Mouse (Mus musculus) liver, embryonic 16.5 days (tissue): ENCODE measurements at regions not wholly inside any gene's neighbourhood (a gene's known extent, or its start where the extent isn't known, plus 50 kb on each side); places are given as distances from the start of the nearest gene placed in this dataset.

Source experiments
- ATAC-seq: fragments of 200-750 bp; cut with Nextera tagmentation; 2 replicates; pipeline ENCODE4 v1.8.0; 2017; ENCODE audit warnings: low read depth, mild to moderate bottlenecking, moderate number of reproducible peaks, moderate library complexity
- H3K27ac ChIP-seq: fragments of 300-500 bp; sonication (generic); 2 replicates; pipeline ENCODE4 v1.5.1; 2014; ENCODE audit warnings: mild to moderate bottlenecking, low read length
- H3K27me3 ChIP-seq: fragments of 300-500 bp; sonication (generic); 2 replicates; pipeline ENCODE4 v1.6.1; 2014; ENCODE audit warnings: low read depth, low read length, mixed read lengths; ENCODE audit not compliant: control insufficient read depth, insufficient read depth
- H3K36me3 ChIP-seq: fragments of 300-500 bp; sonication (generic); 2 replicates; pipeline ENCODE4 v1.6.1; 2014; ENCODE audit warnings: mild to moderate bottlenecking; ENCODE audit not compliant: control insufficient read depth, insufficient read depth
- H3K4me1 ChIP-seq: fragments of 300-500 bp; sonication (generic); 2 replicates; pipeline ENCODE4 v1.6.1; 2014; ENCODE audit warnings: low read depth, low read length, mixed read lengths; ENCODE audit not compliant: control insufficient read depth
- H3K4me2 ChIP-seq: fragments of 300-500 bp; sonication (generic); 2 replicates; pipeline ENCODE4 v1.6.1; 2014; ENCODE audit warnings: low read depth, low read length, mixed read lengths
- H3K4me3 ChIP-seq: fragments of 300-500 bp; sonication (generic); 2 replicates; pipeline ENCODE4 v1.5.1; 2014; ENCODE audit warnings: low read depth, mild to moderate bottlenecking, low read length
- H3K9ac ChIP-seq: fragments of 300-500 bp; sonication (generic); 2 replicates; pipeline ENCODE4 v1.6.1; 2014; ENCODE audit warnings: low read depth, low read length
- H3K9me3 ChIP-seq: fragments of 300-500 bp; sonication (generic); replicated peaks from 2 replicates; pipeline ENCODE4 v1.6.1; 2016; ENCODE audit warnings: low read length; ENCODE audit not compliant: control insufficient read depth
- WGBS: fragments of 180-500 bp; shearing (Covaris S2); extraction: QIAGEN DNeasy Blood & Tissue Kit; methylation state at CpG from one replicate; pipeline ENCODE4 v1.1.7; 2014; ENCODE audit not compliant: insufficient replicate concordance; 5-methylcytosine and 5-hydroxymethylcytosine counted together

GRCm38 (mm10) chr2:72557161-72557560 lies 81.2 kb downstream of the Cdca7 start:
- Histone ChIP-seq H3K4me1 (no peaks in the 10 kb centered on the region), H3K27ac (no peak overlapping the region), H3K27me3 (no peaks in the 10 kb centered on the region), H3K36me3 (no peaks in the 10 kb centered on the region), H3K9ac (no peak overlapping the region), H3K9me3 (no peaks in the 10 kb centered on the region), H3K4me3 (no peak overlapping the region), H3K4me2 (no peak overlapping the region)
- 47% methylated on average over 3 of the region's 3 CpGs for WGBS
- no peak for ATAC-seq

- Histone ChIP-seq H3K9ac (no peak overlapping the region), H3K4me2 (no peak overlapping the region), H3K27ac (no peak overlapping the region), H3K36me3 (no peaks in the 10 kb centered on the region), H3K4me3 (no peak overlapping the region), H3K27me3 (no peaks in the 10 kb centered on the region), H3K9me3 (no peaks in the 10 kb centered on the region), H3K4me1 (no peaks in the 10 kb centered on the region)
- ATAC-seq, result no peak
- 67% methylated on average over 9 of the region's 9 CpGs for WGBS
These were observed 81.8 kb downstream of the Cdca7 start for GRCm38 (mm10) chr2:72557565-72558260.

GRCm38 (mm10) chr2:72561383-72561782 lies 85.4 kb downstream of the Cdca7 start:
- no peaks in the 10 kb centered on the region for H3K4me1 ChIP-seq
- H3K4me3 ChIP-seq, result no peak overlapping the region
- no peaks in the 10 kb centered on the region for H3K36me3 ChIP-seq
- 73% methylated on average over 5 of the region's 5 CpGs for WGBS
- no peak overlapping the region for H3K27ac ChIP-seq
- H3K9me3 ChIP-seq, result no peaks in the 10 kb centered on the region
- no peak overlapping the region for H3K9ac ChIP-seq
- H3K27me3 ChIP-seq, result no peaks in the 10 kb centered on the region
- no peak overlapping the region for H3K4me2 ChIP-seq
- no peak for ATAC-seq

GRCm38 (mm10) chr2:72578322-72578721 lies 102.4 kb downstream of the Cdca7 start:
- Histone ChIP-seq H3K27ac (no peak overlapping the region), H3K9ac (no peak overlapping the region), H3K36me3 (no peaks in the 10 kb centered on the region), H3K4me3 (no peak overlapping the region), H3K9me3 (no peaks in the 10 kb centered on the region), H3K27me3 (no peaks in the 10 kb centered on the region), H3K4me1 (no peaks in the 10 kb centered on the region), H3K4me2 (no peak overlapping the region)
- ATAC-seq, result no peak
- 16% methylated on average over 1 of the region's 1 CpGs for WGBS

- 56% methylated on average over 6 of the region's 6 CpGs for WGBS
- Histone ChIP-seq H3K4me1 (no peaks in the 10 kb centered on the region), H3K36me3 (no peaks in the 10 kb centered on the region), H3K4me3 (no peak overlapping the region), H3K27ac (no peak overlapping the region), H3K9me3 (no peaks in the 10 kb centered on the region), H3K9ac (no peak overlapping the region), H3K27me3 (no peaks in the 10 kb centered on the region), H3K4me2 (no peak overlapping the region)
- ATAC-seq, result no peak
These were observed 105.2 kb downstream of the Cdca7 start for GRCm38 (mm10) chr2:72581136-72581535.

- ATAC-seq, result no peak
These were observed 112.9 kb downstream of the Cdca7 start for GRCm38 (mm10) chr2:72588814-72589213.

GRCm38 (mm10) chr2:72592011-72592410 lies 116.1 kb downstream of the Cdca7 start:
- Histone ChIP-seq H3K27ac (no peak overlapping the region), H3K36me3 (no peaks in the 10 kb centered on the region), H3K9me3 (no peaks in the 10 kb centered on the region), H3K4me1 (no peaks in the 10 kb centered on the region), H3K9ac (no peak overlapping the region), H3K4me3 (no peak overlapping the region), H3K4me2 (no peak overlapping the region), H3K27me3 (no peaks in the 10 kb centered on the region)
- 51% methylated on average over 3 of the region's 3 CpGs for WGBS
- no peak for ATAC-seq

More at GRCm38 (mm10) chr2:72588814-72589213, 112.9 kb downstream of the Cdca7 start:
- H3K27me3 ChIP-seq, result no peaks in the 10 kb centered on the region
- H3K9me3 ChIP-seq, result no peaks in the 10 kb centered on the region
- 33% methylated on average over 7 of the region's 7 CpGs for WGBS
- H3K27ac ChIP-seq, result no peak overlapping the region
- no peaks in the 10 kb centered on the region for H3K4me1 ChIP-seq
- H3K36me3 ChIP-seq, result no peaks in the 10 kb centered on the region
- no peak overlapping the region for H3K4me2 ChIP-seq
- H3K9ac ChIP-seq, result no peak overlapping the region
- no peak overlapping the region for H3K4me3 ChIP-seq

GRCm38 (mm10) chr2:72596994-72597925 lies 121.3 kb downstream of the Cdca7 start:
- no peaks in the 10 kb centered on the region for H3K36me3 ChIP-seq
- no peak overlapping the region for H3K27ac ChIP-seq
- no peak for ATAC-seq
- 60% methylated on average over 14 of the region's 14 CpGs for WGBS
- no peaks in the 10 kb centered on the region for H3K27me3 ChIP-seq
- H3K9ac ChIP-seq, result no peak overlapping the region
- H3K4me3 ChIP-seq, result no peak overlapping the region
- no peaks in the 10 kb centered on the region for H3K9me3 ChIP-seq
- no peaks in the 10 kb centered on the region for H3K4me1 ChIP-seq
- H3K4me2 ChIP-seq, result no peak overlapping the region

GRCm38 (mm10) chr2:72597941-72598340 lies 122.0 kb downstream of the Cdca7 start:
- no peak overlapping the region for H3K4me3 ChIP-seq
- no peak overlapping the region for H3K9ac ChIP-seq
- no peaks in the 10 kb centered on the region for H3K4me1 ChIP-seq
- WGBS, result 66% methylated on average over 9 of the region's 9 CpGs
- H3K27me3 ChIP-seq, result no peaks in the 10 kb centered on the region
- H3K9me3 ChIP-seq, result no peaks in the 10 kb centered on the region
- no peak overlapping the region for H3K4me2 ChIP-seq
- ATAC-seq, result no peak
- no peak overlapping the region for H3K27ac ChIP-seq
- H3K36me3 ChIP-seq, result no peaks in the 10 kb centered on the region
